Mouse (Mus musculus) frontal cortex, postnatal 25 days (tissue): ENCODE measurements around the gene Tcaim.
A peak's percentile ranks its signal among the peaks of the same experiment; 100 is the strongest.
"Not testable (repeated sequence)": the region's sequence is repeated elsewhere in the genome, so short reads cannot be mapped to it uniquely, and the experiment has no call there.

ENCODE experiments used
- DNase-seq, 2 experiments: peaks; one replicate each; pipeline ENCODE4 v3.0.0; 2022; ENCODE audit warnings: low spot score in 2 of 2

Gene Tcaim

GRCm38 (mm10) chr9:122854526-122854925, 49.2 kb downstream of the Tcaim start:
- DNase-seq = no peak

GRCm38 (mm10) chr9:122855141-122855540, 49.8 kb downstream of the Tcaim start:
- DNase-seq = not testable (repeated sequence)

- no peak for DNase-seq
These were observed 50.3 kb downstream of the Tcaim start for GRCm38 (mm10) chr9:122855617-122856016.

- DNase-seq = no peak
These were observed 51.4 kb downstream of the Tcaim start for GRCm38 (mm10) chr9:122856716-122857115.

GRCm38 (mm10) chr9:122860752-122861151, 55.4 kb downstream of the Tcaim start:
- no peak for DNase-seq

- DNase-seq = no peak
These were observed 58.4 kb downstream of the Tcaim start for GRCm38 (mm10) chr9:122863731-122864130.

- DNase-seq = no peak
These were observed 59.5 kb downstream of the Tcaim start for GRCm38 (mm10) chr9:122864848-122865247.

- peak; percentile 57 to 64 for DNase-seq
These were observed 60.4 kb downstream of the Tcaim start, which contains the start of gene Zfp445 for GRCm38 (mm10) chr9:122865697-122866166. Zfp445 (minus strand) TSS chr9:122866006.

- DNase-seq = no peak
These were observed 60.9 kb downstream of the Tcaim start for GRCm38 (mm10) chr9:122866192-122866591.

GRCm38 (mm10) chr9:122872595-122872994, 67.3 kb downstream of the Tcaim start:
- no peak for DNase-seq

GRCm38 (mm10) chr9:122874653-122875052, 69.3 kb downstream of the Tcaim start:
- no peak for DNase-seq

GRCm38 (mm10) chr9:122875145-122875544, 69.8 kb downstream of the Tcaim start:
- no peak for DNase-seq

- no peak for DNase-seq
These were observed 80.0 kb downstream of the Tcaim start, which contains the start of gene Zkscan7 for GRCm38 (mm10) chr9:122885385-122885784. Zkscan7 (plus strand) TSS chr9:122885685.
